Mouse (Mus musculus): ENCODE measurements around the gene Mrvi1.

DNA sequence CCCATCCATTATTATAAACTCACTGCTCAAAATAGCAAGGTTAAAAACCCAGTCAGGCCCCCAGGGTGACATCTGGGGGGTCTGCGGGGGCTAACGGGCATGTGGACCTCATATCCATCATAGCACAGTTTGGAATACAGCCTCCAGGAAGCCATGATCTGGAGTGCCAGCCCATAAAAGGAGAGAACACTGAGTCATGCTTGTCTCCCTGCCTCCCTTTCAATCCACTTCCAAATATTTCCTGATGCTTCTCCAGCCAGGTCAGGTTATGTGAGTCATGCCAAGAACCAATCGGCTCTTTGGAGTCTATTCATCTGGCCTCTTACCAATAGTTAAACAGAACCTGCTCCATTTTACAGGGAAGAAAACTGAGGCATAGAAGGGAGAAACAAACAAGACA, 33.7 kb downstream of the Mrvi1 start:
- TF ChIP-seq CTCF (IDR thresholded peaks at IDR 0.05; ENCODE audit: insufficient read depth, low read depth, low read length) (no peak), POLR2A (IDR thresholded peaks at IDR 0.05; ENCODE audit: insufficient read depth, low read depth, low read length) (no peak)

Data from olfactory bulb, adult 2 months (tissue).